Mouse (Mus musculus) CH12.LX (cell line): ENCODE results near the gene Ikzf1.

Experiments used
- CHD2 ChIP-seq: IDR thresholded peaks from 2 replicates; pipeline ENCODE4 v1.6.1; 2011; ENCODE audit warnings: low read length, improper control_type of control experiment
- CTCF ChIP-seq, 2 experiments: IDR thresholded peaks in 1 of 2; conservative IDR thresholded peaks in 1 of 2; 2 replicates each; pipeline ENCODE4 v1.5.1; 2011 to 2012; ENCODE audit warnings: low read depth in 2 of 2, low read length in 2 of 2, improper control_type of control experiment in 1 of 2, inconsistent platforms in 1 of 2, mild to moderate bottlenecking in 1 of 2, moderate library complexity in 1 of 2
- ELF1 ChIP-seq: IDR thresholded peaks from 2 replicates; pipeline ENCODE4 v1.6.1; 2014; ENCODE audit warnings: low read depth, mild to moderate bottlenecking, inconsistent platforms, low read length, improper control_type of control experiment
- MAZ ChIP-seq: IDR thresholded peaks from 2 replicates; pipeline ENCODE4 v1.6.1; 2012; ENCODE audit warnings: low read depth, mild to moderate bottlenecking, inconsistent platforms, low read length, improper control_type of control experiment, moderate library complexity
- NRF1 ChIP-seq: IDR thresholded peaks from 2 replicates; pipeline ENCODE4 v1.6.1; 2014; ENCODE audit warnings: low read depth, mild to moderate bottlenecking, inconsistent platforms, low read length, improper control_type of control experiment, moderate library complexity
- TBP ChIP-seq: conservative IDR thresholded peaks from 2 replicates; pipeline ENCODE4 v1.6.1; 2011; ENCODE audit warnings: low read depth, low read length, improper control_type of control experiment
- ZC3H11A ChIP-seq: IDR thresholded peaks from 2 replicates; pipeline ENCODE4 v1.6.1; 2012; ENCODE audit warnings: low read depth, mild to moderate bottlenecking, inconsistent platforms, low read length, improper control_type of control experiment
- ZNF384 ChIP-seq: IDR thresholded peaks from 2 replicates; pipeline ENCODE4 v1.6.1; 2012; ENCODE audit warnings: low read depth, low read length, improper control_type of control experiment, inconsistent platforms

GRCm38 (mm10) chr11:11667254-11667921, 17.4 kb upstream of the Ikzf1 start:
- TF ChIP-seq ZC3H11A = no peak
- TF ChIP-seq TBP = 0 out of 2 replicates have a peak, but pooled peaks have one; percentile 44
- TF ChIP-seq ZNF384 = no peak
- no peak for TF ChIP-seq MAZ
- TF ChIP-seq CHD2 = no peak
- TF ChIP-seq ELF1 = no peak
- no peak for TF ChIP-seq NRF1
- TF ChIP-seq CTCF (conservative IDR thresholded peaks at IDR 0.05 in 1 of 2, IDR thresholded peaks at IDR 0.05 in 1 of 2; ENCODE audit: low read depth in 2 of 2, low read length in 2 of 2) = no peak
